Mouse (Mus musculus) forebrain, embryonic 12.5 days (tissue): ENCODE results near the gene Vps41. TPM values are rescaled to one million over a fixed set of nuclear protein-coding genes. Genes with fewer than 3 reads are reported as not detected.

Experiments used
- ATAC-seq: fragments of 200-750 bp; cut with Nextera tagmentation; 2 replicates; pipeline ENCODE4 v1.8.0; 2017; ENCODE audit warnings: moderate TSS enrichment; ENCODE audit not compliant: low FRiP score
- H3K27ac ChIP-seq: fragments of 300-500 bp; sonication (generic); 2 replicates; pipeline ENCODE4 v1.5.1; 2016; ENCODE audit warnings: mild to moderate bottlenecking
- H3K27me3 ChIP-seq: fragments of 300-500 bp; sonication (generic); 2 replicates; pipeline ENCODE4 v1.6.1; 2016; ENCODE audit warnings: mild to moderate bottlenecking
- H3K36me3 ChIP-seq: fragments of 300-500 bp; sonication (generic); replicated peaks from 2 replicates; pipeline ENCODE4 v1.6.1; 2016; ENCODE audit warnings: mild to moderate bottlenecking
- H3K4me1 ChIP-seq: fragments of 300-500 bp; sonication (generic); 2 replicates; pipeline ENCODE4 v1.6.1; 2016
- H3K4me2 ChIP-seq: fragments of 300-500 bp; sonication (generic); 2 replicates; pipeline ENCODE4 v1.6.1; 2016; ENCODE audit warnings: mild to moderate bottlenecking, moderate library complexity
- H3K4me3 ChIP-seq: fragments of 300-500 bp; sonication (generic); replicated peaks from 2 replicates; pipeline ENCODE4 v1.5.1; 2016; ENCODE audit warnings: mild to moderate bottlenecking
- H3K9ac ChIP-seq: fragments of 300-500 bp; sonication (generic); 2 replicates; pipeline ENCODE4 v1.6.1; 2016; ENCODE audit warnings: mild to moderate bottlenecking
- H3K9me3 ChIP-seq: fragments of 300-500 bp; sonication (generic); 2 replicates; pipeline ENCODE4 v1.6.1; 2016
- WGBS: fragments of 180-500 bp; shearing (Covaris S2); methylation state at CpG from one replicate; pipeline ENCODE4 v1.1.7; 2016; 5-methylcytosine and 5-hydroxymethylcytosine counted together
- polyA plus RNA-seq: library from polyadenylated mRNA; unstranded; fragments of >200 nt; fragmentation: Nextera tagmentation; extraction: Ambion mirVana; gene quantifications from 2 replicates; pipeline ENCODE4 v1.2.1, GENCODE M21; 2016

Vps41 gene
- polyA plus RNA-seq, 1 experiment from 2014 or later = 95.8 TPM

DNA sequence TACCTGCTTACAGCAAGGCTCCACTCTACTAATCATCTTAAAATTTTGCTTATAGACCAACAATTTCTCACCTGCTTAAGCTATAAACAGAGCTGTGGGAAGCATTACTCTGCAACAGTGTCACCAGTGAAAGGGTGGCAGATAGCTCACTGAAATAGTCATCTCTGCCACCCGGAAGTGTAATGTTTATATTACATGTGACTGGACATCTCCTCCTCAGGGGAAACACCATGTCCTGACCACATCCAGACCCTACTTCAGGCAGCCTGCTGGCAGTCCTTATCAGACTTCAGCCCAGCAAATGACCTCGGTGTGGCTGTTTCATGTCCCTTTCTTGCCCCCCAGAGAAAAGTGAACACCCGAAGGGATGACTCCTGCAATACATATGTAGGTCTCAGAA is 130.3 kb downstream of the Vps41 start:
- Histone ChIP-seq H3K4me1 (no peaks in the 10 kb centered on the region), H3K9ac (no peak overlapping the region), H3K9me3 (no peaks in the 10 kb centered on the region), H3K4me2 (no peak overlapping the region), H3K4me3 (no peak overlapping the region), H3K27me3 (no peaks in the 10 kb centered on the region), H3K27ac (no peak overlapping the region), H3K36me3 (peaks cover 6% of the 10 kb centered on the region; the same call in 1 of the 2 replicates)
- 96% methylated on average over 3 of the region's 3 CpGs for WGBS
- no peak for ATAC-seq

- no peak for ATAC-seq
- H3K36me3 ChIP-seq = peaks cover 6% of the 10 kb centered on the region; the same call in 1 of the 2 replicates
- no peak overlapping the region for H3K9ac ChIP-seq
- no peaks in the 10 kb centered on the region for H3K9me3 ChIP-seq
- no peaks in the 10 kb centered on the region for H3K4me1 ChIP-seq
- no peaks in the 10 kb centered on the region for H3K27me3 ChIP-seq
- no peak overlapping the region for H3K4me2 ChIP-seq
- H3K4me3 ChIP-seq = no peak overlapping the region
- H3K27ac ChIP-seq = no peak overlapping the region
Observed at GRCm38 (mm10) chr13:18849563-18849962, 132.5 kb downstream of the Vps41 start.

DNA sequence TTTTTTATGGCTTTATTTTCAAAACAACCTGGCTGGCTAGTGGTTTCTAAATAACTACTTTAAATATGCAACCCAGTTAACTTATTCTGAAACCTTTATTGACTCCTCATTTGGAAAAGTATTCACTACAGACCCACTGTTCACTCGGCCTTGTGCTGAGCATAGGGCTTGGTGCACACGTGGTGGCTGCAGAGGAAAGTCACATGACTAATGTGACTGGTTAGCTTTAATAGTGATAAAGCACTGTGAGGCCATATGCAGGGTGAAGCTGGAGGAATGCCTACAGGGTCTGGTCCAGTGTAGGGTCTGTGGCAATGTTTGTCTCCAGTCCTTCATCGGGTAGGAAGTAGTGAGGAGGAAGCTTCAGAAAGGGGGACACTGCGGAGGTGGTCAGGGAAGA is 134.1 kb downstream of the Vps41 start:
- no peaks in the 10 kb centered on the region for H3K27me3 ChIP-seq

GRCm38 (mm10) chr13:18852718-18853117 is 135.6 kb downstream of the Vps41 start:
- no peaks in the 10 kb centered on the region for H3K9me3 ChIP-seq
- peaks cover 9% of the 10 kb centered on the region; the same call in 1 of the 2 replicates for H3K4me1 ChIP-seq
- no peaks in the 10 kb centered on the region for H3K27me3 ChIP-seq
- no peak overlapping the region for H3K4me2 ChIP-seq
- H3K36me3 ChIP-seq = peaks cover 6% of the 10 kb centered on the region; the same call in 1 of the 2 replicates
- H3K27ac ChIP-seq = no peak overlapping the region
- ATAC-seq = no peak
- WGBS = 93% methylated on average over 8 of the region's 8 CpGs
- H3K9ac ChIP-seq = no peak overlapping the region
- H3K4me3 ChIP-seq = no peak overlapping the region

More for the DNA sequence above, 134.1 kb downstream of the Vps41 start:
- H3K4me3 ChIP-seq = no peak overlapping the region
- H3K9me3 ChIP-seq = no peaks in the 10 kb centered on the region
- H3K4me1 ChIP-seq = peaks cover 7% of the 10 kb centered on the region; the same call in 1 of the 2 replicates
- no peak overlapping the region for H3K27ac ChIP-seq
- H3K4me2 ChIP-seq = no peak overlapping the region
- peaks cover 6% of the 10 kb centered on the region; the same call in 1 of the 2 replicates for H3K36me3 ChIP-seq
- ATAC-seq = no peak
- no peak overlapping the region for H3K9ac ChIP-seq
- 81% methylated on average over 4 of the region's 4 CpGs for WGBS

DNA sequence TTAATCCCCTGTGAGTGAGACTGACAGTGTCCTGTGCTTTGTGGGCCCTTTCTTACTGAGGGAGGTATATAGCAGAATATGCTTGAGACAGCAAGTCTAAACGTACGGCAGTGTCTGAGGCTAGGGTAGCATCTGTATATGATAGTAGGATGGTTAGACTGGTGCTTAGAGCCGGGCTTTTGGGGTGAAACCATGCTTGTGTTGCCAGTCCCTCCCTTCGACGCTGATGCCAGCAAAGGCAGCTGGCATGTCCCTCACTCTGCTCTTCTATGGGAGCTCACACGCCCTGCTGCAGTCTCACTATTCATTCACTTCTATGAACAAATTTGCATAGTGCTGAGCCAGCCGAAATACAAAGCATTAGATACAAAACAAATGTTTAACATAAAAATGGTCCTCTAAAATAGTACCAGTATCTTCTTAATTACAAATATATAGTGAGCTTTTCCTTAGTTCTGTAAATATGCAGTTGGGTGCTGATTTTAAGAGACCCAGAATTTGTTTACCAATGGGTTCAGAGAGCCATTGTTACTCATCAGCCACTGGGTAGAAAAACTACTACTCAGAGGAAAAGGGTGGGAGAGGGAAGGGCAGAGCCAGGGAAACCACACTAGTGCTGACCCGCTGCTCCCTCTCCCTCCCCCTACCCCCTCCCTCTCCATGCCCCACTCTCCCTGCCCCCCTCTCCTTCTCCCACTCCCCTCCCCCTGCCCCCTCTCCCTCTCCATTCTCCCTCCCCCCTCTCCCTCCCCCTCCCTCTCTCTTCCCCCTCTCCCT is 139.1 kb downstream of the Vps41 start:
- peak; percentile 90 for ATAC-seq
- no peaks in the 10 kb centered on the region for H3K9me3 ChIP-seq
- no peak overlapping the region for H3K4me2 ChIP-seq
- H3K4me1 ChIP-seq = peaks cover 9% of the 10 kb centered on the region; the same call in 1 of the 2 replicates
- H3K27me3 ChIP-seq = no peaks in the 10 kb centered on the region
- no peaks in the 10 kb centered on the region for H3K36me3 ChIP-seq
- WGBS = 49% methylated on average over 7 of the region's 8 CpGs
- H3K4me3 ChIP-seq = no peak overlapping the region
- no peak overlapping the region for H3K9ac ChIP-seq
- peak overlapping the region; percentile 70 for H3K27ac ChIP-seq

- Histone ChIP-seq H3K27ac (no peak overlapping the region), H3K4me3 (no peak overlapping the region), H3K4me2 (no peak overlapping the region), H3K4me1 (peaks cover 9% of the 10 kb centered on the region; the same call in 1 of the 2 replicates), H3K36me3 (peaks cover 4% of the 10 kb centered on the region), H3K9ac (no peak overlapping the region), H3K27me3 (no peaks in the 10 kb centered on the region), H3K9me3 (no peaks in the 10 kb centered on the region)
- WGBS = 68% methylated on average over 4 of the region's 4 CpGs
- ATAC-seq = no peak
Observed at GRCm38 (mm10) chr13:18858183-18858582, 141.1 kb downstream of the Vps41 start.

GRCm38 (mm10) chr13:18859389-18859788 is 142.3 kb downstream of the Vps41 start:
- Histone ChIP-seq H3K27ac (no peak overlapping the region), H3K4me3 (no peak overlapping the region), H3K27me3 (no peaks in the 10 kb centered on the region), H3K4me1 (peaks cover 9% of the 10 kb centered on the region; the same call in 1 of the 2 replicates), H3K4me2 (no peak overlapping the region), H3K36me3 (peaks cover 9% of the 10 kb centered on the region), H3K9ac (no peak overlapping the region), H3K9me3 (no peaks in the 10 kb centered on the region)
- ATAC-seq = no peak
- WGBS = 89% methylated on average over 3 of the region's 3 CpGs

- Histone ChIP-seq H3K4me2 (no peak overlapping the region), H3K9ac (no peak overlapping the region), H3K9me3 (no peaks in the 10 kb centered on the region), H3K4me3 (no peak overlapping the region), H3K27me3 (no peaks in the 10 kb centered on the region), H3K36me3 (peaks cover 18% of the 10 kb centered on the region; the same call in 1 of the 2 replicates), H3K27ac (no peak overlapping the region), H3K4me1 (peaks cover 6% of the 10 kb centered on the region; the same call in 1 of the 2 replicates)
- WGBS = 46% methylated on average over 5 of the region's 5 CpGs
- ATAC-seq = peak; percentile 60; the same call in 1 of the 2 replicates
Observed at GRCm38 (mm10) chr13:18868030-18868490, 151.0 kb downstream of the Vps41 start.

- no peak for ATAC-seq
- 95% methylated on average over 5 of the region's 5 CpGs for WGBS
- no peak overlapping the region for H3K4me3 ChIP-seq
- H3K27me3 ChIP-seq = no peaks in the 10 kb centered on the region
- no peak overlapping the region for H3K9ac ChIP-seq
- no peak overlapping the region for H3K4me2 ChIP-seq
- H3K9me3 ChIP-seq = no peaks in the 10 kb centered on the region
- H3K4me1 ChIP-seq = peaks cover 6% of the 10 kb centered on the region; the same call in 1 of the 2 replicates
- H3K27ac ChIP-seq = no peak overlapping the region
- H3K36me3 ChIP-seq = peaks cover 16% of the 10 kb centered on the region; the same call in 1 of the 2 replicates
Observed at GRCm38 (mm10) chr13:18868825-18869224, 151.7 kb downstream of the Vps41 start.

DNA sequence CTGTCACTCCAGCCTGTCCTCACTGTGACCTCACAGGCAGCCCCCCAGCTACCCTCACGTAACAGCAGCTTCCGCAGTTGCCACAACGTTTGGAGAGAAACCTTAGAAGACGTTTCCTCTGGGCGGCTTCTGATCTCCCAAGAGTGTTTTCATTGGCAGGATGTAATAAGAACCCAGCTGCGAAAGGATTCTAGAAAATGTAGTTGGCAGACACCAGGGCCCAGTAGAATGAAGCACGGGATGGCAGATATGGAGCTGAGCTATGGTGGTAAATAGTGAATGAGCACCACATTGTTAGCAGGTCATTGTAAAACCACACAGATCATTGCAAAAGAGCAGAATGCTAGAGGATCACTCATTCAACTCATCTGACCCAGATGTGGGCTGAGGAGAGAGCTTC is 158.2 kb downstream of the Vps41 start:
- Histone ChIP-seq H3K36me3 (no peaks in the 10 kb centered on the region), H3K4me3 (no peak overlapping the region), H3K4me1 (no peaks in the 10 kb centered on the region), H3K9me3 (no peaks in the 10 kb centered on the region), H3K27ac (no peak overlapping the region), H3K27me3 (no peaks in the 10 kb centered on the region), H3K4me2 (no peak overlapping the region), H3K9ac (no peak overlapping the region)
- no peak for ATAC-seq
- 81% methylated on average over 7 of the region's 7 CpGs for WGBS

DNA sequence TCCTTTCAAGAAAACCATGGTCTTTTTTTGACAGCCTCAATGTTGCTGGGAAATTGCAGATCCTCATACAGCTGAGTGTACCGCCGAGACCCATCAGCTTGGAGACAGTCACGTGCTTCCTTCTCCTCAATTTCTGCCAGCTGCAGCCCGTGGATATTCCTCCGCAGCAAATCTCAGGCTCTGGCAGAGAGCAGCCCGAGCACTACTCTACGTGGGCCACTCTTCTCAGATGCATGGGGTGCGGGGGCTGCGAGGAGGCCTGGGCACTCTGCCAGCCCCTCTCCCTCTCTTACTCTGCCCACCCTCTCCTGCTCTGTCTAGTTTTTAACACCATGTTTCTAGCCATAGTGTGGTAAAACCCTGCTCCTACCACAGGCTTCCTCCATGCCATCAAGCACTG is 175.8 kb downstream of the Vps41 start:
- no peak overlapping the region for H3K9ac ChIP-seq
- no peaks in the 10 kb centered on the region; the same call in 1 of the 2 replicates for H3K4me1 ChIP-seq
- H3K9me3 ChIP-seq = no peaks in the 10 kb centered on the region
- no peak overlapping the region for H3K4me3 ChIP-seq
- H3K27ac ChIP-seq = no peak overlapping the region
- peak; percentile 49; the same call in 1 of the 2 replicates for ATAC-seq
- H3K36me3 ChIP-seq = no peaks in the 10 kb centered on the region
- H3K4me2 ChIP-seq = no peak overlapping the region
- H3K27me3 ChIP-seq = no peaks in the 10 kb centered on the region
- 73% methylated on average over 9 of the region's 9 CpGs for WGBS

DNA sequence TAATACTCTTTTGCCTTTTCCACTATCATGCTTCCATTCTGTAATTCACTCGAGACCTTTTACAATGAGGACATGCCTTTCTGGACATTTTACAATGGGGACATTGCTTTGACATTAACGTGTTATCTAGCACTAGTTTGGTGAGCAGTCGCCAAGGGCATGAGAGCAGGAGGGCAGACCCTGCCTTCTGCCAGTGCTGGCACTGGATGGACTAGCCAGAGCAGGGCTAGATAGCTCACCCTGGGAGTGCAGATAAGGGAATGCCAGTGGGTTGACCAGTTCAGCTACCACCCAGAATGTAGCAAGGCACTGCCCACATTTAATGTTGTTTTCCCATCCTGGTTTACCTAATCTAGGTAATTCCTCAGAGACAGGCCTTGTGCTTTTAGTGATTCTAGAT is 179.7 kb downstream of the Vps41 start:
- Histone ChIP-seq H3K4me2 (no peak overlapping the region), H3K36me3 (no peaks in the 10 kb centered on the region), H3K27me3 (no peaks in the 10 kb centered on the region), H3K4me3 (no peak overlapping the region), H3K9me3 (no peaks in the 10 kb centered on the region), H3K9ac (no peak overlapping the region), H3K4me1 (no peaks in the 10 kb centered on the region; the same call in 1 of the 2 replicates), H3K27ac (no peak overlapping the region)
- 92% methylated on average over 3 of the region's 3 CpGs for WGBS
- ATAC-seq = no peak

- H3K27ac ChIP-seq = no peak overlapping the region
- H3K4me2 ChIP-seq = no peak overlapping the region
- WGBS = 90% methylated on average over 6 of the region's 6 CpGs
- no peaks in the 10 kb centered on the region for H3K36me3 ChIP-seq
- H3K9me3 ChIP-seq = no peaks in the 10 kb centered on the region
- no peaks in the 10 kb centered on the region for H3K27me3 ChIP-seq
- no peak overlapping the region for H3K4me3 ChIP-seq
- H3K9ac ChIP-seq = no peak overlapping the region
- no peak for ATAC-seq
- H3K4me1 ChIP-seq = no peaks in the 10 kb centered on the region
Observed at GRCm38 (mm10) chr13:18903623-18904022, 186.5 kb downstream of the Vps41 start.
